In the genomic region with DNA sequence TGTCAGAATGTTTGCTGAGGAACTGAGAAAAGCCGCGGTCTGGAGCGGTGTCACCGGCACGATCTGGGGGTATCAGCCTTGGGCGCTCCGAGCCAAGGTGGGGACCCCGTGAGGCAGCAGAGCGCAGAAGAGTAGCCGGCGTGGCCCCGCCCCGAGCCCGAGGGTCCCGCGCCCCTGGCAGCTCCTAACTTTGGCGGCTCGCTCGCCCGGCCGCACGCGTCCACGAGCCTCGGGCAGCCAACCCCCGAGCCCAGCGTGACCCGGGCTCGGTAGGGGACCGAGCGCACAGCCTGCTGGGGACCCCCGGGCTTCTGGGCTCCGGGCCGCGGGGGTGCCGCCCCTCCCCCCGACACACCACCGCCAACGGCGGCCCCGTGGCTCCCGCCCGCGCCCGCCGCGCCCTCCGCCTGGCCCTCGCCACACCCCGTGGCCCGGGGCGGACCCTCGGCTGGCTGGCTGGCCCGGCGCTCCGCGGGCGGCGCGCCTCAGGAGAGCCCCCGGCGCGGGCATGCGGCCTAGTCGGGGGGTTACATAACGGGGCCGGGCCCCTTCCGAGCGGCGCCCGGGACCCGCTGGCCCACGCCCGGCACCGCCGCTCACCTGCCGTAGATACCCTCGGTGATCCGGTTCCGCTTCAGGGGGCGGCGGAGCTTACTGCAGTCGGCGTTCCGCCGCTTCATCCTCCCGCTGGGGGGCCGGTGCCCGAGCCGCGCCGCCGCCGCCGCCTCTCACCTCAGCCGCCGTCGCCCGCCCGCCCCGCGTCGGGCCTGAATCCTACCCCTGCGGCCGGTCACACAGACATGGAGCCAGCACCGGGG, we compare ENCODE assay signal across 8 mouse cellular contexts. TPM values are rescaled to one million over a fixed set of nuclear protein-coding genes. Genes with fewer than 3 reads are reported as not detected.
A peak's percentile ranks its signal among the peaks of the same experiment; 100 is the strongest.
DNase-seq lines count a peak whose midpoint lies in the region.

No protein-coding gene starts in this region.

- peak; percentile 57 for DNase-seq in retina, embryonic 14.5 days (ENCODE audit: low spot score)
- no peak for DNase-seq in retina, postnatal 1 day
- DNase-seq in cerebellum, adult 9-10 months, result peak; percentile 57
- peak; percentile 12 to 47 for DNase-seq in gastrocnemius, adult 8-10 months (ENCODE audit: low spot score in 2 of 2)
- DNase-seq in kidney, postnatal 36 days, result peak; percentile 31 to 70
- peak; percentile 13 for DNase-seq in lung, postnatal 36 days
- DNase-seq in right cerebral cortex, postnatal 4 days, result peak; percentile 54
- no peak for DNase-seq in yolk sac, embryonic 10.5 days (ENCODE audit: low spot score)

RNA-seq across cellular contexts. Expression of a gene that starts 0.5 kb away (rescaled TPM):
- 10 to 100 TPM; 17.5 to 21.6 (median 19.1) TPM for total RNA-seq in gastrocnemius, adult 8-10 months (2022)

RNA-seq across cellular contexts. Expression of a gene that starts 11.7 kb away (rescaled TPM):
- not detected for total RNA-seq in gastrocnemius, adult 8-10 months (2022)

Comparison
In these comparisons a context has a peak if more than half of its experiments do, and no peak if none do; other contexts are left out.
1. DNase-seq: peak in retina, embryonic 14.5 days (single experiment), cerebellum, adult 9-10 months (single experiment), gastrocnemius, adult 8-10 months (2 of 2), kidney, postnatal 36 days (2 of 2), lung, postnatal 36 days (single experiment) and right cerebral cortex, postnatal 4 days (single experiment); none in retina, postnatal 1 day (single experiment) and yolk sac, embryonic 10.5 days (single experiment).